Mouse (Mus musculus): Measurements from ENCODE around the gene Agap1.

- TF ChIP-seq CTCF (IDR thresholded peaks at IDR 0.05; ENCODE audit: insufficient read depth, low read depth, low read length): no peak
- TF ChIP-seq POLR2A (IDR thresholded peaks at IDR 0.05; ENCODE audit: insufficient read depth, low read depth, low read length): no peak
Measured at GRCm38 (mm10) chr1:89538163-89538946, 83.7 kb downstream of the Agap1 start.
